Mouse (Mus musculus) T-helper 17 cell (primary cell): ENCODE results near the gene Glis3.

ENCODE experiments used
- in situ Hi-C, 2 experiments: fragments of 300-600 bp; cut with MboI, MseI; formaldehyde crosslinking; loops; 1 replicate in 1 of 2; 2 replicates in 1 of 2; pipeline ENCODE4 v1.15.1; 2025; ENCODE audit warnings: high pct_unique_total_duplicates in 2 of 2

Gene Glis3

DNA sequence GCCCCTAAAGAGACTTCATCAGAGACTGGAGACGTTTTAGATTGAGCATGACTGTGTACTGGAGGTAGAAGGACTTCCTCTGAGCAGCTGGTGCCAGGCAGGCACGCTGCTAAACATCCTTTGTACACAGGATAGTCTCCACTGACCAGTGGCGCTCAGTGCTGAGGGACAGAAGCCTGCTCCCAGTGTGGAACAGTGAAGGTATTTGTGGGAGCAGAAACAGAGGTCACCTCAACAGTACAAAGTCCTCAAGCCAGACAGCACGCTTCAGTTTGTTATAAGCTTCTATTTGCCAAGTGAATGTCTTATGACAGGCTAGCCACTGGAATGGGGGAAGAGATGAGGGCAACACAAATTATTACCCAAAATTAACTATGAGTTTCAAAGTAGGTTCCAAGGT is 289.0 kb downstream of the Glis3 start:
- in situ Hi-C loops: no loop called here

DNA sequence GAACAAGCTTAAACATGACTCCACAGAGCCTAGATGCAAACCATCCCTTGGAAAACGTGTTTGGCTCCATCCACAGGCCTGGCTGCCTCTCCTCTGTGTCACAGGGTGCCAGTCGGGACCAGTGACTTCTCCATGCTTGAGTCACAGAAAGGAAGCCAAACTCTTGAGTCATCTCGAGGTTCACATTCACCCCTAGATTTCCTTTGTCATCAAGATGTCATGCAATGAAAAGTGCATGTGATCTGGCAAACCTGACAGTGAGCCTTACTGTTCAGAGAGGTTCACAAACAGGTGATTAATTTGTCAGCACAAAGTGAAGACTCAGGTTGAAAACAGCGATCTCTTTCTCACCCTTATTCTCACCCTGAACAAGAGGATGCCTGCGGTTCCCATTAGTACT is 290.7 kb downstream of the Glis3 start:
- in situ Hi-C loops: loop anchor here in 1 of 2 experiments (5.0 kb wide), 1 partner anchor 97 kb away; no protein-coding TSS in a partner anchor

DNA sequence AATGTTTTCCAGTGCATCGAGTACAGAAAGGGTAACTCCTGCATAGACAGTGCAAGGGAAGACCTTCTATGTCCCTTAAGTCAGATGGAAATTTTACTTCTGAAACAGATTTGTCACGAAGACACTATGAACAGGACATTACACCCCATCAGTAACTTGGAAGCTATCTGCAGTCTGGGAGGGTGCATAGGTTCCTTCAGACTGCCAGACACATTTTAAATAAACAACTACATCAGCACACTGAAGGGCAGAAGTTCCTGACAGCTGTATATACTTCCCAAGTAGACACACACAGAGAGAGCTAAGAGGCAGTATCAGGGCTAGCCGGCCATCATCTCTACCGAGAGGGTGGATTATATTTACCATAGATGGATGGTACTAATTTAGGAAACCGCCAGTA is 296.5 kb downstream of the Glis3 start:
- in situ Hi-C loops: no loop called here

DNA sequence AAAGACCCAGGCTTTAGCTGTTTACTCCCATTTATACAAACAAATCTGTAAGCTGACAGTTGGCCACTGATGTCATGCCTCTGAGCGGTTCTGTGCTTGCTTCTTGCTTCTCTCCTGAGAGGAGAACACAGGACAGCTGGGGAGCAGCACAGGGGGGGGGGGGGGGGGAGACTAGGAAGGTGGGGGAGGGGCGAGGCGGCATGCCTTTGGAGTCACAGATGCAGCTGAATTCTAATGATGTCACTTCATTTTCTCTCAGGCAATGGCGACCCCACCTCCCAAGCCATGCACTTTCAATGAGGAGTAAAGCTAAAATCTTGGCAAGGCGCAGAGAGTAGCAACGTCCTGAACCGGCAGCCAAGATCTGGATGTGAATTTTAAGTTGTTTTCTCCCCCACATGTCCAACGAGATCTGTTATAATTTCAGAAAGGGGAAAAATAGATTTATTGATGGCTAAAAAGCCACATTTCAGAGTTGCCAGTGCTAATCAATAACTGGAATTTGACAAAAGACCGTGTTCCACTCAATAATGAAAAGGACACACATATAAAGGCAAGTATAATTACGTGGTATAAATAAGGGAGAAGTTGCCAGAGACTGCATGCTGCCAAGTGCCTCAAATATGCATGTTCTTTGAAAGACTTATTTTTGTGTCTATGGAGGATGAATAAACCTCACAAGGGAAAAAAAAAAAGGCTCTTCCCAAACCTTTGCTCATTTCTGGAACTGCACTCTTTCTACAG is 297.5 kb downstream of the Glis3 start:
- in situ Hi-C loops: no loop called here

DNA sequence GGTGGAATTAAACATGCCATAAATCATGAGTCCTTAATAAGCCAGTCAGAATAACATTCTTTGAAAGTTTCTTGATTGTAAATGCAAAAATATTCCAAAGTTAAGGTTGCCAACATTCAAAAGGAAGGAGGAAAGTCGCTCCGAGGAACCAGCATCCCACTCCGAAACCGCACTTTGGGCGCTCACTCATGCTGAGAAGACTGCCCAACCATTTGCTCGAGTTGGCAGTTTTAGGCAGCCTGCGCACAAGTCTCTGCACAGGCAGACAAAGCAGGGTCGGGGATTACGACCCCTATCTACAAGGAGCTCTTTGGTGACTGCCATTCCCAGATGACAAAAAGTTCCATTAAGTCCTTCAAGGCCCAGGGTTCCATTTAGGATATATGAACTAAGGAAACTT is 298.4 kb downstream of the Glis3 start:
- in situ Hi-C loops: no loop called here

DNA sequence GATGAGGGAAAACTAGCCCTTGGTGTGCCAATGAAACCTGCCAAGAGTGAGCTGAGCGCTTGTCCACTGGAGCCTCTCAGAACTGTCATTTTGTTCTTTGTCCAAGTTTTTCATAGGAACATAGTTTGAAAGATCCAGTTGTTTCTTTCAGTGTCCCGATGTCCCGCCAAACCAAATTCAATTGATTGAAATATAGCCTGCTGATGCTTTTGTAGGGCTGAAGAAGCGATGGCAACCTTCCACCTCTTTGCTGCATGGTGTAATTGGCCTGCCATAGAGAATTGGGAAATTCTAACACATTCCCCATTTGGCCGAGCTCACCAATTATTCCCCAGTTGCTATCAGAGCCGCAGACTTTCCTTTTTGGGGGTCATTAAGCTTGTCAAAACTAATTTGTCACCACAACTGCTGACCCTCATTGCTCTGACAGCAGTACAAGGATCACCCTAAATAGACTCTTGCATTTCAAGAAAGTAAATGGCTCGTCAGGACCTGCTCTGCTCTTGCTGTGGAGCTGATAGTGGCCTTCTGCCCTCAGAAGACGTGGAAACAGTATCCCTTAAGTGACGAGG is 299.1 kb downstream of the Glis3 start:
- in situ Hi-C loops: no loop called here

DNA sequence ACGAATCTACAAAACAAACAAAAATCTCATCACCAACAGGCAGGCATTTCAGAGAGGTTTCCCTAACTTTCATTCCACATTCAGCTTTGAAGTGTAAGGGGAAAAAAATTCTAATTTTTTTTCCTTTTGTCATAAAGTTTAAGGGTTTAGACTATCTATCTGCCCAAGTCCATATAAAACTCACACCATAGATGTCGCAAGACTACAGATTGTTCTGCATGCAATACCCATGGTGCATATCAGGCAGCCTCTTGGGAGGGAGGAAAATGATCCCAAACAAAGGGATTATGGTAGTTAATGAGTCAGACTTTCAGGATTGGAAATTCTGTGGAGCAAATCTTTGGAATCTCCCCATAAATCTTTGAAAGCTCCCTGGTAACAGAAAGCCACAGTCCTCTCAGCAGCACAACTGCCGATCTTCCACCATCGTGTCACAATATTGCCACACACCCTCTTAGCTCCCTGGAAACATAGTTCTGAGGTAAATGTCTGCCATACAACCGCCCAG is 302.0 kb downstream of the Glis3 start:
- in situ Hi-C loops: no loop called here

DNA sequence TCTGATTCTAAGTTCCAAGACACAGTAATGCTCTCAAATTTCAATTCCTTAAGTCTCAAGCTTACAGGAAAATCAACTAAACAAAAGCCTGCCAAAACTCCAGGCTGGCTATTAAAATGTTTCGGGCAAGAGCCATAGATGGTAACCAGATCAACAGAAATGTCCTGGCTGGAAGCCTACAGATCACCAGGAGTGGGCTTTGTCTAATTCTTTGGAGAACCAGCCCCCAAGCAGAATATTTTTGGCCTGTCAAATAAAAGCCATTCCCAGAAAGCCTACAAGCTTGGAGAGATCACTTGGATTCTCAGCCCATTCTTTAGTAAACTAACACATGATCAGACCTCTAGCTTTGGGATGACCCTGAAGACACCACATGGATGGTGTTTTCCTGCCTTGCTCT is 303.5 kb downstream of the Glis3 start:
- in situ Hi-C loops: no loop called here

DNA sequence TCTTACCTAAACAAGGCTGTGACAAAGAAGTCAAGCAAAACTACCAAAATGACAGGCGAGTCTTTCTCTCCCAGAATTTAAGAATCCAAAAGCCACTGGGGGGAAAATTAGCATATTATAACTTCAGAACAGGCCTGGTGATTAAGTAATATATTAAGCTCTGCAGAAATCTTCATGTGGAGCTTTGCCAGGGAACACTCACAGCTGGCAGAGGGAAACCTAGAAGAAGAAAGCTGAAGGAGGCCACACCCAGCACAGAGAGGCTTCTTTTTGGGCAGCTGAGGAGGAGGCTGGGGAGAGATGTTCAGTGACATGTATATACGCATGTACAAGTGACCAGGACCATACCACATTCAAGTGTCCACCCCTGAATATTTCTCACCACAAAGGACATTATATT is 304.1 kb downstream of the Glis3 start:
- in situ Hi-C loops: no loop called here

DNA sequence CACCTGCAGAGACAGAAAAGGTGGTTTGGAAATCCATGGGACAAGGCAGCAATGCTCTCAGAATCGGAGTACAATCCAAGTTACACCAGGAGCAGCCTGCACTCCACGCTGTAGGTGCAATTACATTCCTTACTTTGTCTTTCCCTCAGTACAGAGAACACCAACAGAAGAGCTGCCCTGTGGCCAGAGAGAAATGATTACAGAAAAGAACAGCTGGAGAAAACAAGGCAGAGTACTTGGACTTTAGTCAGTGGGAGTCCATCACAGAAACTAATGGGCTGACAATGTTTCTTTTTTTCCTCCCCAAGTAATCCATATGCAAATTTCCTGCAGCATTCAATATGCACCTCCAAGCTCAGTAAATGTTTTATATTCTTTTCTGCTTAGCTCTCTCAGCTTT is 305.4 kb downstream of the Glis3 start:
- in situ Hi-C loops: loop anchor here in 1 of 2 experiments (5.0 to 25.0 kb wide), 2 partner anchors 197 to 437 kb away; no protein-coding TSS in a partner anchor

DNA sequence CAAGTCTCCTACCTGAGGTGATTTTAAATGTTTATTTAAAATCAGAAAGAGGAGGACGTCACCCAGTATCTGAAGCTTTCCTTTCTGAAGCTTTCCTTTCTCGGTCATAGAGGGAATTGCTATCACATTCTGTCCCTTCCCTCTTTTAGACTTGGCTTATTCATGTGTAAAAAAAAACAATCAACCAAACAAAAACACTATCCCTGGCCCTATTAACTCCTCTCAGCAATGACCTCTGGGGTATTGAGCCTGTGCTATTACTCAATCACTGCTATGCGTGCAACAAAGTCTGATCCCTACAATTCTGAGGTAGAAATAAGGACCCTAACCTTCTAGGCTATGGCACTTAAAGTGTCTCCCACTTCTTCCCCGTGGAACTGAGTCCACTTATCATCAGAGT is 311.7 kb downstream of the Glis3 start:
- in situ Hi-C loops: loop anchor here (5.0 to 25.0 kb wide), 2 partner anchors 201 to 431 kb away; no protein-coding TSS in a partner anchor

DNA sequence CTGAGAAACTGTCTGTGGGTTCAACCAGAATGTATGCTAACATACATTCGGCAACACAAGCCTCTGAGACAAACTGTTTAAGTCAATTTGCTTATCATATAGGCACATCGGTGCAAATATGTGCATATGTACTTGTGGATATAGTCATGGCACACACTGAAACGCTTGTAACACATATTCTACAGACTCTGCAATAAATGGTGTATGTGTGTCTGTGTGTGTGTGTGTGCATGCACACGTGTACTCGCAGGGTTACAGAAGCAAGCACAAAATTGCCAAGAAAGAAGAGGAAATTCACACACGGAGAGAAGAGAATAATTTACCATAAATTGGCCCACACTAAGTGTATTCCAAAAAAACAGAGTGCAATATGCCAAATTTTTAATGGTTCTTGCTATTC is 312.6 kb downstream of the Glis3 start:
- in situ Hi-C loops: loop anchor here (5.0 to 25.0 kb wide), 2 partner anchors 200 to 430 kb away; no protein-coding TSS in a partner anchor

DNA sequence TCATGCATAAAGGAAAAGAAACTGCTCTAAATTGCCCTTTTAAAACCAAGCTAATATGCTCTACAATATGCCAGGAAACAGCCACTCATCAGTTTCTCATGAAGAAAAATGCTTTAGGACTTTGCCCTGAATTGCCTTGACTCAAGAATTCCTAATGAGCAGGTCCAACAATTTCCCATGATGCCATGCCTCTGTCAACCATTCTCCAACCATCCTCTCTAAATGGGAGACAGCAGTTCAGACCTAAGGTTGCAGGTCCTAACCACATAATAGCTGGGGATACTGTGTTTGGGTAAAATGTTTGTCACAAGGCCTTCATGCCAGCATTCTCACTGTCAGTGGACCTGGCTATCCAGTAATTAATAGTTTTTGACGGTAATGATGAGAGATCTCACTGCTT is 313.1 kb downstream of the Glis3 start:
- in situ Hi-C loops: loop anchor here (5.0 to 25.0 kb wide), 2 partner anchors 199 to 429 kb away; no protein-coding TSS in a partner anchor

DNA sequence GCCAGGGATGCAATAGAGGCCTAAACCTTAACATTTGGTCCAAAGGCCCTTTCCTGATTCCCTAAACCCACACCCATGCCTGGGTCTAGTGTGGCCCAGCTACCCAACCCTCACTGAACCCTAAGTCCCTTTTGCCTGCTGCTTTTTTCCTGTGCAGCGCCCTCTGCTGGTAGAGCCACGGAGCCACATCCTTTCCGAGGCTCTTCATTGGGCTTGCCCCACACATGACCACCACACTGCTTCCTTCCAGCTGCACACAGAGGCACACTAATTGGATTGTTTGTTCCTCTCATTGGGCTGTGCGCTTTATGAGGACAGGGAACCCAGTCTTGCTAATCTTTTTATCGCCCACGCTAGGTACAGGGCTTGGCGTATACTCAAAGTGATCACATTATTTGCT is 314.0 kb downstream of the Glis3 start:
- in situ Hi-C loops: loop anchor here (5.0 to 25.0 kb wide), 2 partner anchors 199 to 429 kb away; no protein-coding TSS in a partner anchor

DNA sequence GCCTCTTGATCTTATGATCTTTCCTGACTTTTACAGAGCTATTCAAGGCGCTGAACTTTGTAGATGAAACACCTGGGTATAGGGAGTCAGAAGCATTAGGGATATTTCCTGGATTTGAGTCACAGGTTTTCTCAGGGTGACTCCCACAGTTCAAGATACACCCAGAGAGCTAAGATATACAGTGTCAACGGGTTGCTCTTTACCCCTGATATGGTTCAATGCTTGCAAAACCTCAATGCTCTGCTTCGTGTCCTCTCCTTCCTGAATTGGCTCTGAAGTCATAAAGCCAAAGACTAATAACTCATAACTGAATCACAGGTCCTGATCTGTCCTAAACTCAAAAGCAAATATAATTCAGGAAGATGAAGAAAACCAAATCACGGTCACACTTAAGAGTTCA is 319.0 kb downstream of the Glis3 start:
- in situ Hi-C loops: loop anchor here in 1 of 2 experiments (25.0 kb wide), 1 partner anchor 424 kb away; no protein-coding TSS in a partner anchor

DNA sequence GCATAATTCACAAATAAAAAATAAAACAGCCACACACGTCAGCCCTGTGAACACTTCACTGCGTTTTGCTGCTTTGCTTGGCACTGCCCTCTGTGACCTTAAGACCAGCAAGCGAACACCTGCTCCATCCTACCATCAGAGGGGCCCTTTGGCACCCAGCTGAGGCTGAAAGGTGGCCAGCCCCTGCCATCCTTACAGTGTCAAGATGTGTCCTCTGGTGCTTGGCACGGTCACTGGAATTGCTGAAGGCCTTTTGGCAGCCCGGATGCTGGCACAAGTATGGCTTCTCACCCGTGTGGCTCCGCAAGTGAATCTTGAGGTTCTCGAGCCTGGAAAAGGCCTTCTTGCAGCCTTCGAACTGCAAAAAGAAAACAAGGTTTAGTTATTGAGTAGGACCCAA is 322.3 kb downstream of the Glis3 start:
- in situ Hi-C loops: loop anchor here in 1 of 2 experiments (25.0 kb wide), 1 partner anchor 420 kb away; no protein-coding TSS in a partner anchor

DNA sequence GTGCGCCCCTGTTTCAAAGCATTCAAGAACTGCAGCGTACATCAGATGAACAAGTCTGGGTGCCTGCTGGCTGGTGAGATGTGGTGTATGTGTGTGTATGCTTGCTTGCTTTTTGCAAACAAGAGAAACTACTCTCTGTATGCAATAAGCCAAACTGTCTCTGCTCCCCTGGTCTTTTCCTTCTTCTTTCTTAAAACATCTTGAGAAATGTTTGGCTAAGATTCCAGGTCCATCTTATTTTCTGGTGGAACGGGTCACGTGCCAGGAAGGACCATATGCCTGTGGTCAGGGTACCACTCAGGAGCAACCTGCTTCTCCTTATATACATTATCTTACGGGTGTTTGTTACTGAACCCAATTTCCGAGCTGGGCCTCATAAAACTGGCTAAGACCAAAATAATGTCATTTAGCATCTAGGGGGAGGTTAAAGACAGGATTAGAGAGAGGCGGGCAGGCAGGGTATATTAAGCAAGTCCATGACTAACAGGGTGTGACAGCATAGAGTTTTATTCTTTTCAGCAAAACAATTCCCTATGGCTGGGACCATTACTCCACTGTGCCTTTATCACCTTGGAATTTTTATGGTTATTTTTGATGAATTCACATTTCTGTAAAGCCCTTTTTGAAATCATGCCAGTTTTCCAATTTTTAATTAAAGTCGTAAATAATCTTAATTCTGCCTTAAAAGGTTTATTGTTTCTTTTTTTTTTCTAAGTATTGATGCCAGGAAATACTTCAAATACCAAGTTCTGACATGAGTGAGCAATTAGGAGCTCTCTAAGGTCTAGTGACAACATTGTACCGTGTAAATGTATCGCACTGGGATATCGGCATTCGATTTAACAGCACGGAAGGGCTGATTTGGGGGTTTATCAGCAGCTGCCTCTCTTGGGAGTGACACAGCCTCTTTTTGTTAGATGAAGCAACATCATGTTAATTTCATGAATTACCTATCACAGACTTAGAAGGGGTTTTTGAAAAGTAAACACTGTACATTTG is 328.5 kb downstream of the Glis3 start:
- in situ Hi-C loops: loop anchor here in 1 of 2 experiments (25.0 kb wide), 1 partner anchor 414 kb away; no protein-coding TSS in a partner anchor

DNA sequence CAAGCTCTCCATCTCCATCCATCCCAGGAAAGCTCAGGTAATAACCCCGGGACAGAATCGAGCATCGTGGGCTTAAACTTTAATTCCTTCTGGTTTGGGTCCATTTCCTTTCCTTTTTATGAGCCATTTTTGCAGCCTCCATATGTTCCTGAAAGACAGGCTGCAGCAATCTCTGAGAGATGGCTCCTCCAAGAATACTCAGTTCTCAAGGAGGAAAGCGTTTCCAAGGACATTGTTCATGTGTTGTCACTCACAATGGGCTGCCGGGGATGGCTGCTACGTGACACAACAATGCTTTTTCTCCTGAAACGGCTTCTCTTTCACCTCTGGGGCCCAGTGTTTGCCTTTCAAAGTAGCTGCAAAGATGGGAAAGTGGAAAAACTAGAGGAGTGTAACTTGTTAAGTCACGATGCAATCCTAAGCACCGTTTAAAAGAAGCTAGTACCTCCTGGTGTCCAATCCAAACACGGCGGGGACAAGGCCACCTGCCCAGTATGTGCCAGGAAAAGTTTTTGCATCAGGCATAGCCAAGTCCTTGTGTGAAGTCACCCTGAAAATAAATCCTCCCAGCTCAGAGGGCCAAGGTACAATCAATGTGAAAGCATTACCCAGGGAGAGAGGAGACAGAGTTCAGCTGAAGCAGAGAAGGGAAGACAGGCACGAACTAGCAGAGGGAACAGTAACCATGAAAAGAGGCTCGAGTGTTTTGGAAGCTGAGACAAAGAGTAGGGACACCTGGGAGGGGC is 332.6 kb downstream of the Glis3 start:
- in situ Hi-C loops: no loop called here

DNA sequence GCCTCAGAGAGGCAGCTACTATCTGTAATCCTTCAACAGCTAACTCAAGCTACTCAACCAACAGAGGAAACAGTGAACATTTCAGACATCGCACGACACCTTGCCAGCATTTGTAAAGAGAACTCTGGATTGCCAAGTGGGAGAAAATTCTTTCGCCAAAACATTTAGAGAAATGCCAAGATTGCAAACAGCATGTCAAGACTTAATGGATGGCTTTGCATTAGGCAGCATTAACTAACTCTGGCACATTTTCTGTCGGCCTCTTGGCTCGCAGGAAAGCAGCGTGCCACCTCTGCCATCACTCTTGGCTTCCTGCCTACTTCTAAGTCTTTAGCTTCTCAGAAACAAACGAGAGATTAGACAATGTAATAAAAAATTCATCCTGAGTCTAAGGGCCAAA is 336.2 kb downstream of the Glis3 start:
- in situ Hi-C loops: no loop called here

DNA sequence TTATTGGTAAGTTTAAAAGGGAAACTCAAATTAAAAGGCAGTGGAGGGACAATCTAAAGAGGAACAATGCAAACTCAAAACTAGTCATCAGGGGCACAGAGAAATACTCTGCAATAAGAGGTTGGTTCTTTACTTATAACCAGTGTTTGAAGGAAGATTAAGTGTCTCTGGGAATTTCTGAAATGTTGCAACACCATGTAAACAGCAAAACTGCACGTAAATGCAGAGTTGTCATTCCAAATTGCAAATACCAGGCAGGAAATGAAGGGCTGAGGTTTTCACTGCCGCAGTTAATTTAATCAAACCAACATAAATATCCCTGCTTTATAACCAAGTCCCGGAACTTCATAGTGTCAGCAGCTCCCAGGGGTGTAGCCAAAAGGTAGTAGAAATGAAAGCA is 342.3 kb downstream of the Glis3 start:
- in situ Hi-C loops: loop anchor here in 1 of 2 experiments (10.0 kb wide), 1 partner anchor 283 kb away; no protein-coding TSS in a partner anchor
